Mouse (Mus musculus): ENCODE results near the gene Sgcd. TPM values are rescaled to one million over a fixed set of nuclear protein-coding genes. Genes with fewer than 3 reads are reported as not detected.

Sgcd gene
- total and polyA plus RNA-seq, 3 experiments = 0.38 to 2.4 (median 0.43) TPM

DNA sequence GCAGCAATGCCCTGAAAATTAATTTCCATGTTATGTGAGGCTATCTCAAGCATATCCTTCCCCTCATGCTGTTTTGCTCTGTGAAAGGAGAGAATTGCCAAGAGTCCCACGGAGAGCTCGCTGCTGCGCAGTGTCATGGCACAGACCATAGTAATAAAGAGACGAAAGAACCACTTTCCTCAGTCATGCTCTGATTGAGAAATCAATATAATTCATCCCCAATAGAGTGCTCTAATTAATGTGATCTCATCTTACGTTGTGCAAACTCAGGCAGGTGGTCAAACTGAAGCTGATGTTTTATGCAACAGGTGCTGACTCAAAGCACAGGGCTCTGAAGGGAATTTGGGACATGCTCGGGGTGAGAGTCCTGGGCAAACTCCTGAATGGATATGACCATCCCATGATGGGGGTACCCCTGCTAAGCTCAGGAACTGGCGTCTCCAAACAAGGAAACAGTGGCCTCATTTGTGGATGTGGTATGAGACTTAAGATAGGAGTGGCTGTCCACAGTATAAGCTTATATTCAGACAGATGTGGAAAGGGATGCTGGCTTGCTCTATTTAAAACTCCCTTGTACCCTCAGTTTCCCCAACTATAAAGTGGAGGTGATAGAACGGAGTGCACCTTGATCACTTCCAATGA, 740.9 kb downstream of the Sgcd start:
- no peak overlapping the region for H3K9ac ChIP-seq (ENCODE audit: insufficient read depth, low read depth)
- in situ Hi-C loops (cut with MboI; ENCODE audit: low pct_ligation_motif_present, low pct_unique_long_range_greater_than_20kb, low sequenced_read_pairs) (no loop called here), dilution Hi-C loops (cut with MboI; ENCODE audit: extremely low pct_ligation_motif_present, extremely low pct_unique_long_range_greater_than_20kb, low sequenced_read_pairs) (no loop called here)
- no peaks in the 10 kb centered on the region for H3K4me1 ChIP-seq (ENCODE audit: control insufficient read depth in 1 of 2, insufficient read depth in 2 of 2)
- TF ChIP-seq EP300 (IDR thresholded peaks at IDR 0.05; ENCODE audit: low read length) (no peak), MAFK (IDR thresholded peaks at IDR 0.05; ENCODE audit: insufficient replicate concordance, low read length) (no peak), MYC (IDR thresholded peaks at IDR 0.05; ENCODE audit: low read depth, low read length) (no peak), ZKSCAN1 (IDR thresholded peaks at IDR 0.05; ENCODE audit: borderline replicate concordance, low read depth, low read length) (no peak), CTCF (conservative IDR thresholded peaks at IDR 0.05 in 1 of 2, IDR thresholded peaks at IDR 0.05 in 1 of 2; ENCODE audit: low read depth in 2 of 2, low read length in 2 of 2) (no peak), NRF1 (IDR thresholded peaks at IDR 0.05; ENCODE audit: low read depth, low read length) (no peak), JUN (IDR thresholded peaks at IDR 0.05; ENCODE audit: insufficient read depth, low read depth, low read length) (no peak), RAD21 (IDR thresholded peaks at IDR 0.05; ENCODE audit: low read depth, low read length) (no peak), NELFE (IDR thresholded peaks at IDR 0.05; ENCODE audit: low read depth, low read length) (no peak), MEF2A (IDR thresholded peaks at IDR 0.05; ENCODE audit: borderline replicate concordance, low read depth, low read length) (no peak), MAX (IDR thresholded peaks at IDR 0.05; ENCODE audit: low read length) (no peak)
- H3K4me2 ChIP-seq (ENCODE audit: insufficient read depth, low read depth, poor library complexity, severe bottlenecking) = no peak overlapping the region
- no peaks in the 10 kb centered on the region for H3K36me3 ChIP-seq (replicated peaks in 1 of 2; ENCODE audit: control insufficient read depth in 1 of 2, insufficient read depth in 1 of 2, low read length in 1 of 2)
- H3K27me3 ChIP-seq (replicated peaks) = no peaks in the 10 kb centered on the region
- no peak overlapping the region for H3K27ac ChIP-seq (ENCODE audit: insufficient read depth, low read depth)
- no peak for DNase-seq (ENCODE audit: extremely low read depth)
- H3K4me3 ChIP-seq (replicated peaks in 1 of 3; ENCODE audit: low read depth in 2 of 3, low read length in 2 of 3, poor library complexity in 1 of 3) = no peak overlapping the region
- no peaks in the 10 kb centered on the region for H3K9me3 ChIP-seq (replicated peaks; ENCODE audit: low read length)
- no peaks in the 10 kb centered on the region for H3K79me2 ChIP-seq (replicated peaks; ENCODE audit: control insufficient read depth, extremely low read depth, insufficient read depth, poor library complexity, severe bottlenecking)

GRCm38 (mm10) chr11:47242401-47242800, 746.4 kb downstream of the Sgcd start:
- no peak overlapping the region for H3K4me2 ChIP-seq (ENCODE audit: insufficient read depth, low read depth, poor library complexity, severe bottlenecking)
- TF ChIP-seq ELF1 (IDR thresholded peaks at IDR 0.05; ENCODE audit: low read depth, low read length) = no peak
- H3K9me3 ChIP-seq (replicated peaks; ENCODE audit: low read length) = no peaks in the 10 kb centered on the region
- no peaks in the 10 kb centered on the region for H3K36me3 ChIP-seq (replicated peaks in 1 of 2; ENCODE audit: control insufficient read depth in 1 of 2, insufficient read depth in 1 of 2, low read length in 1 of 2)
- H3K4me1 ChIP-seq (ENCODE audit: control insufficient read depth in 1 of 2, insufficient read depth in 2 of 2) = peaks cover 0 to 4% of the 10 kb centered on the region in 2 experiments; a peak in 2 of 4 replicates
- H3K27ac ChIP-seq (ENCODE audit: insufficient read depth, low read depth) = no peak overlapping the region
- no peak overlapping the region for H3K4me3 ChIP-seq (replicated peaks in 1 of 3; ENCODE audit: low read depth in 2 of 3, low read length in 2 of 3, poor library complexity in 1 of 3)
- DNase-seq (ENCODE audit: extremely low read depth) = no peak
- H3K9ac ChIP-seq (ENCODE audit: insufficient read depth, low read depth) = no peak overlapping the region
- H3K79me2 ChIP-seq (replicated peaks; ENCODE audit: control insufficient read depth, extremely low read depth, insufficient read depth, poor library complexity, severe bottlenecking) = no peaks in the 10 kb centered on the region
- dilution Hi-C loops (cut with MboI; ENCODE audit: extremely low pct_ligation_motif_present, extremely low pct_unique_long_range_greater_than_20kb, low sequenced_read_pairs) = no loop called here
- in situ Hi-C loops (cut with MboI; ENCODE audit: low pct_ligation_motif_present, low pct_unique_long_range_greater_than_20kb, low sequenced_read_pairs) = no loop called here
- H3K27me3 ChIP-seq (replicated peaks) = no peaks in the 10 kb centered on the region

GRCm38 (mm10) chr11:47228222-47228621, 760.5 kb downstream of the Sgcd start:
- no peaks in the 10 kb centered on the region for H3K9me3 ChIP-seq (replicated peaks; ENCODE audit: low read length)
- no peak overlapping the region for H3K9ac ChIP-seq (ENCODE audit: insufficient read depth, low read depth)
- no peak overlapping the region for H3K4me3 ChIP-seq (replicated peaks in 1 of 3; ENCODE audit: low read depth in 2 of 3, low read length in 2 of 3, poor library complexity in 1 of 3)
- no peak overlapping the region for H3K4me2 ChIP-seq (ENCODE audit: insufficient read depth, low read depth, poor library complexity, severe bottlenecking)
- TF ChIP-seq TCF12 (IDR thresholded peaks at IDR 0.05; ENCODE audit: low read depth, low read length) (no peak), SMC3 (IDR thresholded peaks at IDR 0.05; ENCODE audit: low read depth, low read length) (no peak), E2F4 (IDR thresholded peaks at IDR 0.05; ENCODE audit: insufficient replicate concordance, low read depth, low read length) (no peak), CHD2 (IDR thresholded peaks at IDR 0.05; ENCODE audit: low read length) (no peak)
- no peaks in the 10 kb centered on the region for H3K4me1 ChIP-seq (ENCODE audit: control insufficient read depth in 1 of 2, insufficient read depth in 2 of 2)
- no peaks in the 10 kb centered on the region for H3K27me3 ChIP-seq (replicated peaks)
- H3K36me3 ChIP-seq (replicated peaks in 1 of 2; ENCODE audit: control insufficient read depth in 1 of 2, insufficient read depth in 1 of 2, low read length in 1 of 2) = no peaks in the 10 kb centered on the region
- H3K79me2 ChIP-seq (replicated peaks; ENCODE audit: control insufficient read depth, extremely low read depth, insufficient read depth, poor library complexity, severe bottlenecking) = no peaks in the 10 kb centered on the region
- dilution Hi-C loops (cut with MboI; ENCODE audit: extremely low pct_ligation_motif_present, extremely low pct_unique_long_range_greater_than_20kb, low sequenced_read_pairs) (no loop called here), in situ Hi-C loops (cut with MboI; ENCODE audit: low pct_ligation_motif_present, low pct_unique_long_range_greater_than_20kb, low sequenced_read_pairs) (no loop called here)
- DNase-seq (ENCODE audit: extremely low read depth) = no peak
- H3K27ac ChIP-seq (ENCODE audit: insufficient read depth, low read depth) = no peak overlapping the region
